Mouse (Mus musculus): ENCODE results near the gene Plcb1.
"Not testable (repeated sequence)": the region's sequence is repeated elsewhere in the genome, so short reads cannot be mapped to it uniquely, and the experiment has no call there.

Gene Plcb1

GRCm38 (mm10) chr2:135329782-135330545 lies 544.1 kb downstream of the Plcb1 start:
- DNase-seq, result peak; percentile 9

GRCm38 (mm10) chr2:135331868-135332267 lies 546.0 kb downstream of the Plcb1 start:
- no peak for DNase-seq

- no peak for DNase-seq
These were observed 570.4 kb downstream of the Plcb1 start for GRCm38 (mm10) chr2:135356311-135356710.

- DNase-seq, result no peak
These were observed 575.9 kb downstream of the Plcb1 start for GRCm38 (mm10) chr2:135361798-135362197.

GRCm38 (mm10) chr2:135362948-135363347 lies 577.1 kb downstream of the Plcb1 start:
- no peak for DNase-seq

- DNase-seq, result no peak
These were observed 584.5 kb downstream of the Plcb1 start for GRCm38 (mm10) chr2:135370259-135370835.

- not testable (repeated sequence) for DNase-seq
These were observed 594.9 kb downstream of the Plcb1 start for GRCm38 (mm10) chr2:135380796-135381195.

GRCm38 (mm10) chr2:135381396-135381795 lies 595.5 kb downstream of the Plcb1 start:
- no peak for DNase-seq

GRCm38 (mm10) chr2:135387990-135388389 lies 602.1 kb downstream of the Plcb1 start:
- peak; percentile 6 for DNase-seq

GRCm38 (mm10) chr2:135394698-135395097 lies 608.8 kb downstream of the Plcb1 start:
- no peak for DNase-seq

- no peak for DNase-seq
These were observed 610.5 kb downstream of the Plcb1 start for GRCm38 (mm10) chr2:135396375-135396774.

GRCm38 (mm10) chr2:135397970-135398369 lies 612.1 kb downstream of the Plcb1 start:
- DNase-seq, result no peak

- no peak for DNase-seq
These were observed 613.9 kb downstream of the Plcb1 start for GRCm38 (mm10) chr2:135399760-135400159.

- DNase-seq, result no peak
These were observed 617.0 kb downstream of the Plcb1 start for GRCm38 (mm10) chr2:135402916-135403315.

- no peak for DNase-seq
These were observed 617.5 kb downstream of the Plcb1 start for GRCm38 (mm10) chr2:135403344-135403743.

GRCm38 (mm10) chr2:135404095-135404494 lies 618.2 kb downstream of the Plcb1 start:
- no peak for DNase-seq

GRCm38 (mm10) chr2:135409418-135410097 lies 623.7 kb downstream of the Plcb1 start:
- no peak for DNase-seq

GRCm38 (mm10) chr2:135411675-135412074 lies 625.8 kb downstream of the Plcb1 start:
- no peak for DNase-seq

GRCm38 (mm10) chr2:135415137-135415536 lies 629.3 kb downstream of the Plcb1 start:
- no peak for DNase-seq

GRCm38 (mm10) chr2:135419301-135419700 lies 633.4 kb downstream of the Plcb1 start:
- DNase-seq, result no peak

- DNase-seq, result no peak
These were observed 649.2 kb downstream of the Plcb1 start for GRCm38 (mm10) chr2:135434947-135435515.

- no peak for DNase-seq
These were observed 653.2 kb downstream of the Plcb1 start for GRCm38 (mm10) chr2:135439034-135439433.
